Mouse (Mus musculus): Measurements from ENCODE around the gene Abcd1. TPM values are rescaled to one million over a fixed set of nuclear protein-coding genes. Genes with fewer than 3 reads are reported as not detected.

The Abcd1 gene
- polyA plus RNA-seq, 1 experiment from 2014 or later, result 46.5 TPM

GRCm38 (mm10) chrX:73700472-73700871, 15.9 kb upstream of the Abcd1 start:
- peak; percentile 68 for TF ChIP-seq CTCF (IDR thresholded peaks at IDR 0.05; ENCODE audit: low read depth)
- 57% methylated on average over 1 of the region's 1 CpGs for whole genome bisulfite sequencing
- ATAC-seq, result no peak
- 0 out of 2 replicates have a peak, but pooled peaks cover 3% of the 10 kb centered on the region for H3K36me3 ChIP-seq (ENCODE audit: control insufficient read depth, insufficient read depth)
- no peak overlapping the region for H3K4me2 ChIP-seq (replicated peaks; ENCODE audit: low read depth)
- no peaks in the 10 kb centered on the region for H3K9me3 ChIP-seq (ENCODE audit: control insufficient read depth)
- no peak overlapping the region for H3K27ac ChIP-seq (ENCODE audit: low read depth, low read length)
- no peaks in the 10 kb centered on the region for H3K27me3 ChIP-seq (replicated peaks; ENCODE audit: control insufficient read depth, insufficient read depth, low read length)
- H3K4me1 ChIP-seq (replicated peaks; ENCODE audit: control insufficient read depth, insufficient read depth, low read length), result no peaks in the 10 kb centered on the region
- no peak overlapping the region for H3K9ac ChIP-seq (ENCODE audit: low read depth, low read length)
- no peak overlapping the region for H3K4me3 ChIP-seq (ENCODE audit: low read depth, low read length)

GRCm38 (mm10) chrX:73715476-73716108, 805 bp upstream of the Abcd1 start:
- Histone ChIP-seq H3K36me3 (ENCODE audit: control insufficient read depth, insufficient read depth) (peaks cover 9% of the 10 kb centered on the region; the same call in 1 of the 2 replicates), H3K9me3 (ENCODE audit: control insufficient read depth) (no peaks in the 10 kb centered on the region), H3K27me3 (replicated peaks; ENCODE audit: control insufficient read depth, insufficient read depth, low read length) (no peaks in the 10 kb centered on the region), H3K9ac (ENCODE audit: low read depth, low read length) (peak overlapping the region; percentile 51), H3K4me3 (ENCODE audit: low read depth, low read length) (peak overlapping the region; percentile 52), H3K27ac (ENCODE audit: low read depth, low read length) (peak overlapping the region; percentile 73), H3K4me1 (replicated peaks; ENCODE audit: control insufficient read depth, insufficient read depth, low read length) (peaks cover 5% of the 10 kb centered on the region; the same call in 1 of the 2 replicates), H3K4me2 (replicated peaks; ENCODE audit: low read depth) (peak overlapping the region; percentile 67)
- WGBS, result 17% methylated on average over 21 of the region's 21 CpGs
- TF ChIP-seq CTCF (IDR thresholded peaks at IDR 0.05; ENCODE audit: low read depth), result peak; percentile 62
- peak; percentile 5; the same call in 1 of the 2 replicates for ATAC-seq

- TF ChIP-seq CTCF (IDR thresholded peaks at IDR 0.05; ENCODE audit: low read depth), result no peak
- Histone ChIP-seq H3K4me1 (replicated peaks; ENCODE audit: control insufficient read depth, insufficient read depth, low read length) (peaks cover 5% of the 10 kb centered on the region; the same call in 1 of the 2 replicates), H3K4me3 (ENCODE audit: low read depth, low read length) (peak overlapping the region; percentile 52), H3K36me3 (ENCODE audit: control insufficient read depth, insufficient read depth) (no peaks in the 10 kb centered on the region; the same call in 1 of the 2 replicates), H3K9ac (ENCODE audit: low read depth, low read length) (peak overlapping the region; percentile 58), H3K4me2 (replicated peaks; ENCODE audit: low read depth) (peak overlapping the region; percentile 69), H3K9me3 (ENCODE audit: control insufficient read depth) (no peaks in the 10 kb centered on the region), H3K27ac (ENCODE audit: low read depth, low read length) (peak overlapping the region; percentile 73), H3K27me3 (replicated peaks; ENCODE audit: control insufficient read depth, insufficient read depth, low read length) (no peaks in the 10 kb centered on the region)
- 33% methylated on average over 30 of the region's 30 CpGs for WGBS
- no peak; the same call in 1 of the 2 replicates for ATAC-seq
These were observed 530 bp downstream of the Abcd1 start for GRCm38 (mm10) chrX:73716709-73717545.

- Histone ChIP-seq H3K27me3 (replicated peaks; ENCODE audit: control insufficient read depth, insufficient read depth, low read length) (no peaks in the 10 kb centered on the region), H3K27ac (ENCODE audit: low read depth, low read length) (peak overlapping the region; percentile 74), H3K4me3 (ENCODE audit: low read depth, low read length) (peak overlapping the region; percentile 52), H3K4me2 (replicated peaks; ENCODE audit: low read depth) (peak overlapping the region; percentile 69), H3K4me1 (replicated peaks; ENCODE audit: control insufficient read depth, insufficient read depth, low read length) (peaks cover 5% of the 10 kb centered on the region; the same call in 1 of the 2 replicates), H3K9ac (ENCODE audit: low read depth, low read length) (peak overlapping the region; percentile 58; the same call in 1 of the 2 replicates), H3K36me3 (ENCODE audit: control insufficient read depth, insufficient read depth) (no peaks in the 10 kb centered on the region), H3K9me3 (ENCODE audit: control insufficient read depth) (no peaks in the 10 kb centered on the region)
- TF ChIP-seq CTCF (IDR thresholded peaks at IDR 0.05; ENCODE audit: low read depth), result no peak
- 56% methylated on average over 11 of the region's 11 CpGs for WGBS
- no peak for ATAC-seq
These were observed 1.3 kb downstream of the Abcd1 start for GRCm38 (mm10) chrX:73717667-73718066.

- Histone ChIP-seq H3K4me2 (replicated peaks; ENCODE audit: low read depth) (peak overlapping the region; percentile 69), H3K9ac (ENCODE audit: low read depth, low read length) (peak overlapping the region; percentile 58; the same call in 1 of the 2 replicates), H3K27ac (ENCODE audit: low read depth, low read length) (peak overlapping the region; percentile 74), H3K4me1 (replicated peaks; ENCODE audit: control insufficient read depth, insufficient read depth, low read length) (peaks cover 5% of the 10 kb centered on the region; the same call in 1 of the 2 replicates), H3K9me3 (ENCODE audit: control insufficient read depth) (no peaks in the 10 kb centered on the region), H3K36me3 (ENCODE audit: control insufficient read depth, insufficient read depth) (no peaks in the 10 kb centered on the region), H3K27me3 (replicated peaks; ENCODE audit: control insufficient read depth, insufficient read depth, low read length) (no peaks in the 10 kb centered on the region), H3K4me3 (ENCODE audit: low read depth, low read length) (peak overlapping the region; percentile 52; the same call in 1 of the 2 replicates)
- WGBS, result 50% methylated on average over 3 of the region's 3 CpGs
- TF ChIP-seq CTCF (IDR thresholded peaks at IDR 0.05; ENCODE audit: low read depth), result no peak
- no peak for ATAC-seq
These were observed 1.9 kb downstream of the Abcd1 start for GRCm38 (mm10) chrX:73718271-73718670.

Measured in intestine, postnatal 0 days (tissue).